Mouse (Mus musculus): Measurements from ENCODE around the gene Ivd. TPM values are rescaled to one million over a fixed set of nuclear protein-coding genes. Genes with fewer than 3 reads are reported as not detected.

Ivd gene
- 13.4 and 18.5 TPM in 2 replicates for total RNA-seq (2014; fragmentation: Nextera tagmentation)
- 22.2 and 25.4 TPM in 2 replicates for total RNA-seq (2017)
- polyA plus RNA-seq (2012), result 11.4 and 11.5 TPM in 2 replicates

DNA sequence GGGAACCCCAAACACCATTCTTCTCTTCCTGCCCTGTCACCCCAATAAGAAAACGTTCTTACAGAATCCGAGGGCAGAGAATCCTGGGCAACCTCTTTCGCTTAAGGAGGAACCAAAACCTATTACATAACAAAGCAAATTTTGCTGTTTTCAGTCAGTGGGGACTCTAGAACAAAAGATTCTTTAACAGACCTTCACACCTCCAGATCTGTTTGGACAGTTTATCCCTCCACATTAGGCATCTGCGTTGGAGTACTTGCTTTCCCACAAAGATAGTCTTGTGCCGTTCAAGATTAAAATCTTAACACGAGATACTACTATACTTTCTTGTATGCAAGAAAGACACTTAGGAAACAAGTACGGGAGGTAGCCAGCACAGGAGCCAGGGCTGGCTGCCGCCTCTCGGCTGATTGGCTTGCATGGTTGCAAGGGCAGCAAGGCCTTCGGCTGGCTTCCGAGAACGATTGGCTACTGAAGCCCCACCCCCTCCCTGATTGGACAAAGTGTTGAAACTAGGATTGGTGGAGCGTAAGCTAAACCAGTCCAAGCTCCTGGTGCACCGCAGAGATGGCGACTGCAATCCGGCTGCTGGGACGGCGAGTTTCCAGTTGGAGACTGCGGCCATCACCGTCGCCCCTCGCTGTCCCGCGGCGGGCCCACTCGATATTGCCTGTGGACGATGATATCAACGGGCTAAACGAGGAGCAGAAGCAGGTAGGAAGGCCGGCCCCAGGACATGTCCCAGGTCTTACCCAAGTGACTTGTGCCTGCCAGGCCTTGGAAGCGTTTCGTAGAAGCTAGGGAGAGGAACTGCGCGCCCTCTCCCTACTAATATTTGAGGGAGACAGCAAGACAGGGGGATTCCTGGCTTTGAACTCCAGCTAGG lies at the start of gene Ivd:
Gene Ivd, plus strand, starts transcription at position 501 of the 886 bp plus-strand sequence.
- Histone ChIP-seq H3K4me1 (ENCODE audit: insufficient read depth, low read depth, low read length) (peaks cover 21% of the 10 kb centered on the region), H3K27me3 (ENCODE audit: insufficient read depth, low read length) (peaks cover 7% of the 10 kb centered on the region), H3K4me3 (ENCODE audit: low read depth, low read length) (peak within 1 kb of the TSS; percentile 81), H3K36me3 (replicated peaks) (peaks cover 14% of the 10 kb centered on the region), H3K9me3 (replicated peaks) (no peaks in the 10 kb centered on the region)
- DNase-seq (ENCODE audit: low spot score) (peak; percentile 97), ATAC-seq (ENCODE audit: extremely low read depth, insufficient number of reproducible peaks, low FRiP score, poor library complexity, severe bottlenecking) (peak; percentile 100)
- TF ChIP-seq POLR2AphosphoS5 (IDR thresholded peaks at IDR 0.05; ENCODE audit: insufficient replicate concordance, low read depth, low read length) (no peak), CTCF (IDR thresholded peaks at IDR 0.05; ENCODE audit: low read depth, low read length) (no peak), GATA1 (IDR thresholded peaks at IDR 0.05; ENCODE audit: borderline replicate concordance, low read length) (no peak), GATA2 (IDR thresholded peaks at IDR 0.05; ENCODE audit: borderline replicate concordance, low read depth, low read length) (no peak), TAL1 (conservative IDR thresholded peaks at IDR 0.05; ENCODE audit: low read depth, low read length) (no peak)

DNA sequence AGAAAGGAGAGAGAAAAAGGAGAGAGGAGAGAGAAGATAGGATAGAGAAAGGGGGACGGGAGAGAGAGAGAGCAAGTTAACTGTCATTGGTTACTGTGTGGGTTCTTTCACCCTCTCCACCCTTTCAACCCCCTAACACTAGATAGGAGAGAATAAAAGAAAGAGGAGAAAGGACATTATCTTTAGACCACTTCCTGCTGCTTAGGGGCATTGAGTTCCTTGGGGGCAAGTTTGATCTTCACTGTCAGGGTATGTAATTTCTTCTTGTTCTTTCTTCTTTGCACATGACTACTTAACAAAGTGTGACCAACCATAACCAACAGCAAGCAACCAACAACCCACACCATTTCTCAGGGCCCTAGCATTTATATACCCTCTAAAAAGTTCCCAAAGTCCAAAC lies 49.0 kb upstream of the Ivd start:
- ATAC-seq (ENCODE audit: extremely low read depth, insufficient number of reproducible peaks, low FRiP score, poor library complexity, severe bottlenecking), result no peak
- DNase-seq (ENCODE audit: low spot score), result no peak
- no peak for TF ChIP-seq GATA1 (IDR thresholded peaks at IDR 0.05; ENCODE audit: borderline replicate concordance, low read length)
- no peak for TF ChIP-seq GATA2 (IDR thresholded peaks at IDR 0.05; ENCODE audit: borderline replicate concordance, low read depth, low read length)
- TF ChIP-seq TAL1 (conservative IDR thresholded peaks at IDR 0.05; ENCODE audit: low read depth, low read length), result no peak
- TF ChIP-seq CTCF (IDR thresholded peaks at IDR 0.05; ENCODE audit: low read depth, low read length), result no peak
- no peak for TF ChIP-seq POLR2AphosphoS5 (IDR thresholded peaks at IDR 0.05; ENCODE audit: insufficient replicate concordance, low read depth, low read length)
- peaks cover 23% of the 10 kb centered on the region for H3K36me3 ChIP-seq (replicated peaks)
- peaks cover 31% of the 10 kb centered on the region for H3K4me1 ChIP-seq (ENCODE audit: insufficient read depth, low read depth, low read length)
- peaks cover 12% of the 10 kb centered on the region for H3K27me3 ChIP-seq (ENCODE audit: insufficient read depth, low read length)
- H3K9me3 ChIP-seq (replicated peaks), result no peaks in the 10 kb centered on the region
- H3K4me3 ChIP-seq (ENCODE audit: low read depth, low read length), result no peak overlapping the region

DNA sequence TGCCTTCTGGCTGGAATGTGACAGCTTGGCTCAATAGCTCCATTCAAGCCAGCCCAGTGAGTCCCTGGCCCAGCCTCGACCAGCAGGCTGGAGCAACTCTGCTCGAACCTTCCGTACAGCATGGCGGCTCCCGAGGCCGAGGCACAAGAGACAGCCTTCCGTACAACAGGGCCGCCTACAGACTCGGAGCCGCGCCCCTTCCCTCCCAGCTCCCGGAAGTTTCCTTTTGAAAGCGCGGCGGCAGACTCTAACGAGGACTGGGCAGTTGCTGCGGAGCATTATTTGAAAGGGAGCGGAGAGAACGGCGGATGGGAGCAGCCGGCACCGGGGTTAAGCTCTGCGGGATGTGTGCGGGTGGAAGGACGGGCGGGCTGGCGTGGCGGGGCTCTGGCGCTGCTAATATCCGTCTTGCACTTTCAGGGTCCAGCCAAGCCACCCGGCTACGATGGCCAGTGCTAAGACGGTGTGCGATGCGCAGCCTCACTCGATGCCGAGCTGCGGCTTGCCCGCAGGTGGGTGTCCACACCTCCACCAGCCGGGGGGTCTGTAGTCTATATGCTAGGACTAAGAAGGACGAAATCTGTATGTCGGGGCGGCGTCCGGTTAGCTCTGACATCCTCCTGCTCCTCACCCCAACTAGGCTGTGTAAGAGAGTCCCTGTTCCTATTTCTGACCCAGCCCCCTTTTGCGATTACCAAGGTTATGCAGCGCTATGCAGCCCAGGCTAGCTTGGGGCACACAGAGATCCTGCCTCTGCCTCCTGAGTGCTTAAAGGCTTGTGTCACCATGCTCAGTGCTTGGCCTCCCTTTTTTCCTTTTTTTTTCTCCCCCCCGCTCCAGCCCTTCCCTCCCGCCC lies 47.5 kb upstream of the Ivd start, which contains the start of gene Knstrn:
Gene Knstrn, plus strand, starts transcription at position 23 of the 856 bp plus-strand sequence.
- DNase-seq (ENCODE audit: low spot score), result peak; percentile 82
- peaks cover 38% of the 10 kb centered on the region for H3K36me3 ChIP-seq (replicated peaks)
- H3K27me3 ChIP-seq (ENCODE audit: insufficient read depth, low read length), result peaks cover 12% of the 10 kb centered on the region
- TF ChIP-seq CTCF (IDR thresholded peaks at IDR 0.05; ENCODE audit: low read depth, low read length) (no peak), GATA2 (IDR thresholded peaks at IDR 0.05; ENCODE audit: borderline replicate concordance, low read depth, low read length) (no peak)
- H3K4me3 ChIP-seq (ENCODE audit: low read depth, low read length), result peak within 1 kb of the TSS; percentile 96
- peak; percentile 93 for ATAC-seq (ENCODE audit: extremely low read depth, insufficient number of reproducible peaks, low FRiP score, poor library complexity, severe bottlenecking)
- peaks cover 2% of the 10 kb centered on the region; the same call in 1 of the 2 replicates for H3K9me3 ChIP-seq (replicated peaks)
- H3K4me1 ChIP-seq (ENCODE audit: insufficient read depth, low read depth, low read length), result peaks cover 31% of the 10 kb centered on the region

DNA sequence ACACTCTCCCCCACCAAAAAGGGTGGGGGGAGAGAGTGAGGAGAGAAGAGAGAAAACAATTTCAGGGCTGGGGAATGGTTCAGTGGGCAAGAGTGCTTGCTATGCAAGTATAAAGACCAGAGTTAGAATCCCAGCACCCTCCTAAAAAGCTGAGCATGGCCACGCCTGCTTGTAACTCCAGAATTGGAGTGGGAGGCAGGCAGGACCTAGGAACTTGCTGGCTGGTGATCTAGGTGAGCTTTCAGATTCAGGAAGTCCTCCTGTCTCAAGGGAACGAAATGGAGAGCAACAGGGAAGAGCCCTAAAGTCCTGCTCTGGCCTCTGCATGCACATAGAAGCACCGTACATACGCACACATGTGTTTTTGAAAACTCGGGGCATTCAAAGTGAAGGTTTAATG lies 39.0 kb upstream of the Ivd start:
- H3K9me3 ChIP-seq (replicated peaks), result peaks cover 16% of the 10 kb centered on the region
- no peak for TF ChIP-seq POLR2AphosphoS5 (IDR thresholded peaks at IDR 0.05; ENCODE audit: insufficient replicate concordance, low read depth, low read length)
- TF ChIP-seq TAL1 (conservative IDR thresholded peaks at IDR 0.05; ENCODE audit: low read depth, low read length), result no peak
- no peak for TF ChIP-seq GATA1 (IDR thresholded peaks at IDR 0.05; ENCODE audit: borderline replicate concordance, low read length)
- TF ChIP-seq CTCF (IDR thresholded peaks at IDR 0.05; ENCODE audit: low read depth, low read length), result no peak
- TF ChIP-seq GATA2 (IDR thresholded peaks at IDR 0.05; ENCODE audit: borderline replicate concordance, low read depth, low read length), result no peak
- H3K36me3 ChIP-seq (replicated peaks), result peaks cover 85% of the 10 kb centered on the region
- DNase-seq (ENCODE audit: low spot score) (no peak), ATAC-seq (ENCODE audit: extremely low read depth, insufficient number of reproducible peaks, low FRiP score, poor library complexity, severe bottlenecking) (no peak)
- no peaks in the 10 kb centered on the region for H3K27me3 ChIP-seq (ENCODE audit: insufficient read depth, low read length)
- no peaks in the 10 kb centered on the region for H3K4me1 ChIP-seq (ENCODE audit: insufficient read depth, low read depth, low read length)
- no peak overlapping the region for H3K4me3 ChIP-seq (ENCODE audit: low read depth, low read length)

DNA sequence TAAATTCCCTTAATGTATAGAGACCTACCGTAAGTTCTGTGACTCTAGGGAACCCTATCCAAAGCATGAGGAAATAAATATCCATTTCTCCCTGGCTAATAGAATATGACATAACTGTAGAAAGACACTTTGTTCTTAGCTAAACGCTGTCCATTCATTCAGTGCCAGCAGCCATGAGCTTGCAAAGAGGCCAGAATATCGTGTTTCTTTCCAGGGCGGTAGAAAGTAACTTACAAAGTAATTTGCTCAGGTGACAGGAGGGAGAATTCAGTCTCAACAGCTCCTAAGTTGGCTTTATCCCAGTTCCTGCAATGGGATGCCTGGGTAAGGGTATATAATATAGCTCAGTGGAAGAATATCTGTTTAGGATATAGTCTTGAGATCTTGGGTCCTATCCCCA lies 37.4 kb upstream of the Ivd start:
- no peak for TF ChIP-seq CTCF (IDR thresholded peaks at IDR 0.05; ENCODE audit: low read depth, low read length)
- TF ChIP-seq POLR2AphosphoS5 (IDR thresholded peaks at IDR 0.05; ENCODE audit: insufficient replicate concordance, low read depth, low read length), result no peak
- no peak for TF ChIP-seq GATA2 (IDR thresholded peaks at IDR 0.05; ENCODE audit: borderline replicate concordance, low read depth, low read length)
- TF ChIP-seq TAL1 (conservative IDR thresholded peaks at IDR 0.05; ENCODE audit: low read depth, low read length), result no peak
- no peak for TF ChIP-seq GATA1 (IDR thresholded peaks at IDR 0.05; ENCODE audit: borderline replicate concordance, low read length)
- DNase-seq (ENCODE audit: low spot score), result no peak
- H3K4me3 ChIP-seq (ENCODE audit: low read depth, low read length), result no peak overlapping the region

DNA sequence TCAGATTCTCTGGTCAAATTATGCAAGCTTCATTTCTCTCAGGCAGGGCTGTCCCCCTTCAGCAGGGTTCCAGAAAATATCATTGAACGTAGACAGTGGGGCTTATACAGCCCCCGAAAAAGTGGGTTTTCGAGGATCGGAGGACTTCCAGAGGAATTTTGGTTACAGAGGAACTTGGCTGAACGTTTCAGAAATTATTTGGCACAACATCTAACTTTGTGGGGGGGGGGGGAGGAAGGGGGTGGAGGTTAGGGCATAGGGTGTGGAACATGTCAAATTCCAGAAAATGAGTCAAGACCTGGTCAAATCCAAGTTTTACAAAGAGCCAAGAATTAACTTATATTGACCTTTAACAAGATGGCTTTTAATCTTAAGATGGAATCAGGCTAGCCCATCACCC lies 32.7 kb upstream of the Ivd start:
- H3K4me1 ChIP-seq (ENCODE audit: insufficient read depth, low read depth, low read length), result no peaks in the 10 kb centered on the region
- no peaks in the 10 kb centered on the region for H3K27me3 ChIP-seq (ENCODE audit: insufficient read depth, low read length)
- no peak for DNase-seq (ENCODE audit: low spot score)
- H3K36me3 ChIP-seq (replicated peaks), result peaks cover 92% of the 10 kb centered on the region
- no peak for TF ChIP-seq POLR2AphosphoS5 (IDR thresholded peaks at IDR 0.05; ENCODE audit: insufficient replicate concordance, low read depth, low read length)
- TF ChIP-seq GATA1 (IDR thresholded peaks at IDR 0.05; ENCODE audit: borderline replicate concordance, low read length), result no peak
- TF ChIP-seq GATA2 (IDR thresholded peaks at IDR 0.05; ENCODE audit: borderline replicate concordance, low read depth, low read length), result no peak
- no peak for TF ChIP-seq TAL1 (conservative IDR thresholded peaks at IDR 0.05; ENCODE audit: low read depth, low read length)
- TF ChIP-seq CTCF (IDR thresholded peaks at IDR 0.05; ENCODE audit: low read depth, low read length), result no peak
- H3K9me3 ChIP-seq (replicated peaks), result no peaks in the 10 kb centered on the region
- no peak for ATAC-seq (ENCODE audit: extremely low read depth, insufficient number of reproducible peaks, low FRiP score, poor library complexity, severe bottlenecking)
- H3K4me3 ChIP-seq (ENCODE audit: low read depth, low read length), result no peak overlapping the region

More for the DNA sequence above, 37.4 kb upstream of the Ivd start:
- no peak for ATAC-seq (ENCODE audit: extremely low read depth, insufficient number of reproducible peaks, low FRiP score, poor library complexity, severe bottlenecking)
- no peaks in the 10 kb centered on the region for H3K27me3 ChIP-seq (ENCODE audit: insufficient read depth, low read length)
- peaks cover 12% of the 10 kb centered on the region for H3K9me3 ChIP-seq (replicated peaks)
- peaks cover 84% of the 10 kb centered on the region for H3K36me3 ChIP-seq (replicated peaks)
- H3K4me1 ChIP-seq (ENCODE audit: insufficient read depth, low read depth, low read length), result no peaks in the 10 kb centered on the region

Measured in G1E (cell line).